Mouse (Mus musculus): Measurements from ENCODE around the gene Gpatch2.

- TF ChIP-seq POLR2A (IDR thresholded peaks at IDR 0.05; ENCODE audit: borderline replicate concordance, control insufficient read depth, low read depth, low read length) (no peak), CTCF (IDR thresholded peaks at IDR 0.05; ENCODE audit: control insufficient read depth, insufficient read depth, low read length) (no peak)
These were observed 22.8 kb downstream of the Gpatch2 start for GRCm38 (mm10) chr1:187238061-187238460.

Measured in bone marrow, adult 2 months (tissue).